Mouse (Mus musculus): ENCODE measurements around the gene Pyroxd2. TPM values are rescaled to one million over a fixed set of nuclear protein-coding genes. Genes with fewer than 3 reads are reported as not detected.

Pyroxd2 gene
- polyA plus RNA-seq, 1 experiment from 2014 or later, result 1.5 TPM

DNA sequence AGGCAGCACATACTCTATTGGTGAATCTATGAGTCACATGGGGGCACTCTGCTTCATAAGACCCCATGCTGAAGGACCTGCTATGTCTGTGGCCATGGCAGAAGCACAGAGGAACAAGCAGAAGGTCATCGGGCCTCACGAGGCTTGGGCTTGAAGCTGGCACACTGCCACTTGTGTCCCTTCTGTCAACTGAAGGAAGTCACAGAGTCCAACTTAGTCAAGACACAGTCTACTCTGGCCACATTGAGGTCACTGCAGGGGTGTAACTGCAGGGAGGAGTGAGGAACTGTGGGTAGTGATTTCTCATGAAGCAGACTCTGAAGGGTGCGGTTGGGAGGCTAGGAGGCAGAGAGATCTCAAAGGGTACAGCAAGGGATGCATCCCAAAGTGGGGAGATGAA lies 75.1 kb downstream of the Pyroxd2 start:
- Histone ChIP-seq H3K36me3 (no peaks in the 10 kb centered on the region), H3K4me1 (replicated peaks) (peaks cover 21% of the 10 kb centered on the region), H3K4me3 (no peak overlapping the region), H3K4me2 (no peak overlapping the region), H3K27ac (replicated peaks) (no peak overlapping the region), H3K9me3 (no peaks in the 10 kb centered on the region), H3K9ac (no peak overlapping the region), H3K27me3 (peaks cover 50% of the 10 kb centered on the region)
- no peak for ATAC-seq (ENCODE audit: low read depth)
- WGBS, result 96% methylated on average over 3 of the region's 3 CpGs

DNA sequence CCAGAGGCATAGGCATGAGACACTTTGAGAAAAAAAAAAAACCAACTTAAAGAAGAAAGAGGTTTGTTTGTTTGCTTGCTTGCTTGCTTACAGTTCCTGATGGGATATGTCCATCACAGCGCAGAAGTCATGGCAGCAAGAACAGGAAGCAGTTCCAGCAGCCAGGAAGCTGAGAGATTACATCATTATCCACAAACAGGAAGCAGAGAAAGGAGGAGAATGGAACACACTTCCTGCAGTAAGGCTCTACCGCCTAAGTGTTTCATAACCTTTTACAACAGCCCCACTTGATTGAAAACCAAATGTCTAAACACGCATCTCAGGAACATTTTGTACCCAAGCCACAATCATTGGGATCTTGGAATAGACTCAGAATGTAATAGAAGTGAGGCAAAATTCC lies 75.6 kb downstream of the Pyroxd2 start:
- Histone ChIP-seq H3K9ac (no peak overlapping the region), H3K9me3 (no peaks in the 10 kb centered on the region), H3K4me2 (no peak overlapping the region), H3K27me3 (peaks cover 55% of the 10 kb centered on the region), H3K36me3 (no peaks in the 10 kb centered on the region), H3K4me1 (replicated peaks) (peaks cover 26% of the 10 kb centered on the region), H3K27ac (replicated peaks) (no peak overlapping the region), H3K4me3 (no peak overlapping the region)
- WGBS, result 97% methylated on average over 3 of the region's 3 CpGs
- ATAC-seq (ENCODE audit: low read depth), result no peak

Other genes starting within 250 kb of the Pyroxd2 start
- 15.9 and 16.2 TPM in 2 replicates for gene R3hcc1l, start 234.0 kb downstream of the Pyroxd2 start, polyA plus RNA-seq (2015; fragmentation: Nextera tagmentation; extraction: Ambion mirVana)
- gene Loxl4, start 140.0 kb downstream of the Pyroxd2 start, polyA plus RNA-seq (2015; fragmentation: Nextera tagmentation; extraction: Ambion mirVana), result 0.21 and 0.44 TPM in 2 replicates
- 12.5 and 13.5 TPM in 2 replicates for gene Hps1, start 27.2 kb upstream of the Pyroxd2 start, polyA plus RNA-seq (2015; fragmentation: Nextera tagmentation; extraction: Ambion mirVana)

Data from neural tube, embryonic 13.5 days (tissue).